Mouse (Mus musculus) MEL (cell line): ENCODE measurements around the gene Gorab. TPM values are rescaled to one million over a fixed set of nuclear protein-coding genes. Genes with fewer than 3 reads are reported as not detected.

ENCODE experiments used
- DNase-seq: peaks from one replicate; pipeline ENCODE4 v3.0.0; 2011; ENCODE audit warnings: low read depth, low spot score
- H3K27ac ChIP-seq: 2 replicates; pipeline ENCODE4 v1.5.1; 2012; ENCODE audit warnings: low read depth, mild to moderate bottlenecking, control low read depth, low read length, moderate library complexity; ENCODE audit not compliant: control insufficient read depth
- H3K27me3 ChIP-seq, 2 experiments: fragments of 150-350 bp in 1 of 2; sonication (generic) in 1 of 2; 2 replicates each; pipeline ENCODE4 v1.6.1; 2012; ENCODE audit warnings: low read length in 2 of 2, mild to moderate bottlenecking in 2 of 2, improper control_type of control experiment in 1 of 2, moderate library complexity in 1 of 2; ENCODE audit not compliant: insufficient read depth in 2 of 2, control insufficient read depth in 1 of 2
- H3K36me3 ChIP-seq, 2 experiments: 2 replicates each; pipeline ENCODE4 v1.6.1; 2012 to 2014; ENCODE audit warnings: low read length in 2 of 2, improper control_type of control experiment in 1 of 2, inconsistent platforms in 1 of 2, mild to moderate bottlenecking in 1 of 2; ENCODE audit not compliant: insufficient read depth in 2 of 2, control insufficient read depth in 1 of 2
- H3K4me1 ChIP-seq, 2 experiments: fragments of 150-350 bp in 1 of 2; sonication (generic) in 1 of 2; 2 replicates each; pipeline ENCODE4 v1.6.1; 2012; ENCODE audit warnings: low read length in 2 of 2, improper control_type of control experiment in 1 of 2, mild to moderate bottlenecking in 1 of 2; ENCODE audit not compliant: insufficient read depth in 2 of 2, control insufficient read depth in 1 of 2
- H3K4me3 ChIP-seq, 2 experiments: fragments of 150-350 bp in 1 of 2; sonication (generic) in 1 of 2; 2 replicates each; pipeline ENCODE4 v1.5.1; 2012; ENCODE audit warnings: low read depth in 2 of 2, low read length in 2 of 2, mild to moderate bottlenecking in 2 of 2, moderate library complexity in 2 of 2, control low read depth in 1 of 2, improper control_type of control experiment in 1 of 2; ENCODE audit not compliant: control insufficient read depth in 1 of 2, insufficient read depth in 1 of 2
- H3K79me2 ChIP-seq: 2 replicates; pipeline ENCODE4 v1.6.1; 2012; ENCODE audit warnings: mild to moderate bottlenecking, low read length, moderate library complexity; ENCODE audit not compliant: control insufficient read depth, poor library complexity, insufficient read depth
- H3K9ac ChIP-seq: 2 replicates; pipeline ENCODE4 v1.6.1; 2012; ENCODE audit warnings: low read depth, mild to moderate bottlenecking, control low read depth, low read length, moderate library complexity; ENCODE audit not compliant: control insufficient read depth, poor library complexity, severe bottlenecking
- H3K9me3 ChIP-seq: fragments of 150-350 bp; sonication (generic); replicated peaks from 2 replicates; pipeline ENCODE4 v1.6.1; 2012; ENCODE audit warnings: mild to moderate bottlenecking, low read length, improper control_type of control experiment, moderate library complexity; ENCODE audit not compliant: insufficient read depth
- CHD1 ChIP-seq: IDR thresholded peaks from 2 replicates; pipeline ENCODE4 v1.6.1; 2012; ENCODE audit warnings: low read depth, mild to moderate bottlenecking, inconsistent platforms, low read length, improper control_type of control experiment
- ETS1 ChIP-seq: IDR thresholded peaks from 2 replicates; pipeline ENCODE4 v1.6.1; 2012; ENCODE audit warnings: low read depth, mild to moderate bottlenecking, inconsistent platforms, low read length, improper control_type of control experiment, moderate library complexity
- GATA1 ChIP-seq: IDR thresholded peaks from 2 replicates; pipeline ENCODE4 v1.6.1; 2011; ENCODE audit warnings: low read depth, low read length, improper control_type of control experiment
- JUND ChIP-seq: IDR thresholded peaks from 2 replicates; pipeline ENCODE4 v1.6.1; 2011; ENCODE audit warnings: low read depth, mild to moderate bottlenecking, improper control_type of control experiment, low read length
- MAFK ChIP-seq: IDR thresholded peaks from 2 replicates; pipeline ENCODE4 v1.6.1; 2011; ENCODE audit warnings: low read depth, mild to moderate bottlenecking, low read length, improper control_type of control experiment, borderline replicate concordance
- MAX ChIP-seq: IDR thresholded peaks from 2 replicates; pipeline ENCODE4 v1.6.1; 2011; ENCODE audit warnings: low read length, improper control_type of control experiment
- MEF2A ChIP-seq: IDR thresholded peaks from 2 replicates; pipeline ENCODE4 v1.6.1; 2014; ENCODE audit warnings: low read depth, mild to moderate bottlenecking, inconsistent platforms, low read length, improper control_type of control experiment; ENCODE audit not compliant: poor library complexity, insufficient replicate concordance, severe bottlenecking; ENCODE audit errors: extremely low read depth
- NELFE ChIP-seq: IDR thresholded peaks from 2 replicates; pipeline ENCODE4 v1.6.1; 2011; ENCODE audit warnings: low read depth, low read length, improper control_type of control experiment
- NRF1 ChIP-seq: IDR thresholded peaks from 2 replicates; pipeline ENCODE4 v1.6.1; 2014; ENCODE audit warnings: low read depth, mild to moderate bottlenecking, inconsistent platforms, low read length, improper control_type of control experiment, moderate library complexity; ENCODE audit not compliant: poor library complexity, insufficient read depth, severe bottlenecking
- POLR2A ChIP-seq, 2 experiments: IDR thresholded peaks; 2 replicates each; pipeline ENCODE4 v1.6.1; 2011 to 2012; ENCODE audit warnings: low read length in 2 of 2, mild to moderate bottlenecking in 2 of 2, control low read depth in 1 of 2, improper control_type of control experiment in 1 of 2, low read depth in 1 of 2, moderate library complexity in 1 of 2; ENCODE audit not compliant: control insufficient read depth in 1 of 2, insufficient read depth in 1 of 2, poor library complexity in 1 of 2
- POLR2AphosphoS2 ChIP-seq: IDR thresholded peaks from 2 replicates; pipeline ENCODE4 v1.6.1; 2011; ENCODE audit warnings: low read length, improper control_type of control experiment
- RAD21 ChIP-seq: IDR thresholded peaks from 2 replicates; pipeline ENCODE4 v1.6.1; 2011; ENCODE audit warnings: mild to moderate bottlenecking, low read depth, low read length, improper control_type of control experiment
- SIN3A ChIP-seq: IDR thresholded peaks from 2 replicates; pipeline ENCODE4 v1.6.1; 2012; ENCODE audit warnings: low read length, improper control_type of control experiment, inconsistent platforms
- TBP ChIP-seq: IDR thresholded peaks from 2 replicates; pipeline ENCODE4 v1.8.0; 2011; ENCODE audit warnings: low read depth, low read length, improper control_type of control experiment
- ZC3H11A ChIP-seq: IDR thresholded peaks from 2 replicates; pipeline ENCODE4 v1.6.1; 2012; ENCODE audit warnings: low read depth, mild to moderate bottlenecking, inconsistent platforms, low read length, improper control_type of control experiment
- ZMIZ1 ChIP-seq: IDR thresholded peaks from 2 replicates; pipeline ENCODE4 v1.6.1; 2012; ENCODE audit warnings: low read depth, mild to moderate bottlenecking, inconsistent platforms, low read length, improper control_type of control experiment, moderate library complexity
- polyA plus RNA-seq, 2 experiments: library from polyadenylated mRNA; stranded (reverse) in 1 of 2; unstranded in 1 of 2; fragments of >175 nt in 1 of 2; fragments of >200 nt in 1 of 2; gene quantifications; 2 replicates each; pipeline versions ENCODE4 v1.2.1 to v1.2.4; 2012; ENCODE audit warnings: low replicate concordance in 2 of 2, low read depth in 1 of 2; ENCODE audit not compliant: insufficient read length in 2 of 2, insufficient read depth in 1 of 2, missing spikeins in 1 of 2
- total RNA-seq: library from RNA; depleted of rRNA; stranded (reverse); fragments of 300-350 nt; gene quantifications from 2 replicates; pipeline ENCODE4 v1.2.3, GENCODE M21; 2012

The Gorab gene
- total and polyA plus RNA-seq, 3 experiments: 3.5 to 4.2 TPM; not detected in 1

- no peak overlapping the region for H3K9ac ChIP-seq
Measured at GRCm38 (mm10) chr1:163380591-163380990, 22.9 kb downstream of the Gorab start.

GRCm38 (mm10) chr1:163380072-163380471 lies 23.4 kb downstream of the Gorab start:
- H3K4me3 ChIP-seq: no peak overlapping the region
- H3K4me1 ChIP-seq: peaks cover 6 to 13% of the 10 kb centered on the region in 2 experiments
- peaks cover 0 to 2% of the 10 kb centered on the region in 2 experiments; a peak in 2 of 4 replicates for H3K27me3 ChIP-seq
- TF ChIP-seq SIN3A (no peak), ZC3H11A (no peak), NRF1 (no peak)
- H3K36me3 ChIP-seq: peaks cover 3 to 11% of the 10 kb centered on the region in 2 experiments
- H3K27ac ChIP-seq: no peak overlapping the region
- DNase-seq: no peak
- no peaks in the 10 kb centered on the region for H3K79me2 ChIP-seq
- no peak overlapping the region for H3K9ac ChIP-seq
- no peaks in the 10 kb centered on the region for H3K9me3 ChIP-seq

More at GRCm38 (mm10) chr1:163380591-163380990, 22.9 kb downstream of the Gorab start:
- no peak overlapping the region for H3K27ac ChIP-seq
- peaks cover 6 to 11% of the 10 kb centered on the region in 2 experiments for H3K36me3 ChIP-seq
- no peak overlapping the region for H3K4me3 ChIP-seq
- H3K27me3 ChIP-seq: no peaks in the 10 kb centered on the region; a peak in 1 of 4 replicates
- no peak for DNase-seq
- H3K9me3 ChIP-seq: no peaks in the 10 kb centered on the region
- H3K79me2 ChIP-seq: no peaks in the 10 kb centered on the region
- TF ChIP-seq ETS1 (no peak), GATA1 (no peak), MAFK (no peak), TBP (no peak), NELFE (no peak), NRF1 (no peak), JUND (no peak), MEF2A (no peak), POLR2AphosphoS2 (no peak), RAD21 (no peak), POLR2A (IDR thresholded peaks at IDR 0.05; ENCODE audit: control insufficient read depth in 1 of 2, insufficient read depth in 1 of 2, low read depth in 1 of 2, low read length in 2 of 2, poor library complexity in 1 of 2) (no peak), CHD1 (no peak), ZMIZ1 (no peak), MAX (no peak)
- peaks cover 6 to 13% of the 10 kb centered on the region in 2 experiments for H3K4me1 ChIP-seq
